Mouse (Mus musculus) heart, embryonic 10.5 days (tissue): ENCODE measurements around the gene Nat8f1. TPM values are rescaled to one million over a fixed set of nuclear protein-coding genes. Genes with fewer than 3 reads are reported as not detected.
A peak's percentile ranks its signal among the peaks of the same experiment; 100 is the strongest.
"Not testable (repeated sequence)": the region's sequence is repeated elsewhere in the genome, so short reads cannot be mapped to it uniquely, and the experiment has no call there.

Source experiments
- DNase-seq: peaks from one replicate; pipeline ENCODE4 v3.0.0-alpha.2; 2017; ENCODE audit warnings: low spot score
- H3K27ac ChIP-seq: fragments of 300-500 bp; sonication (generic); 2 replicates; pipeline ENCODE4 v1.5.1; 2016; ENCODE audit warnings: mild to moderate bottlenecking
- H3K27me3 ChIP-seq: fragments of 300-500 bp; sonication (generic); 2 replicates; pipeline ENCODE4 v1.6.1; 2016; ENCODE audit warnings: mild to moderate bottlenecking; ENCODE audit not compliant: poor library complexity, insufficient read depth, severe bottlenecking
- H3K36me3 ChIP-seq: fragments of 300-500 bp; sonication (generic); 2 replicates; pipeline ENCODE4 v1.6.1; 2016; ENCODE audit warnings: mild to moderate bottlenecking, moderate library complexity
- H3K4me1 ChIP-seq: fragments of 300-500 bp; sonication (generic); 2 replicates; pipeline ENCODE4 v1.6.1; 2016; ENCODE audit warnings: mild to moderate bottlenecking
- H3K4me3 ChIP-seq: fragments of 300-500 bp; sonication (generic); 2 replicates; pipeline ENCODE4 v1.5.1; 2016; ENCODE audit warnings: mild to moderate bottlenecking, moderate library complexity
- H3K9me3 ChIP-seq: fragments of 300-500 bp; sonication (generic); 2 replicates; pipeline ENCODE4 v1.6.1; 2016; ENCODE audit warnings: mild to moderate bottlenecking, moderate library complexity
- WGBS: fragments of 180-500 bp; shearing (Covaris S2); methylation state at CpG from one replicate; pipeline ENCODE4 v1.1.7; 2016; 5-methylcytosine and 5-hydroxymethylcytosine counted together
- polyA plus RNA-seq: library from polyadenylated mRNA; unstranded; fragments of >200 nt; fragmentation: Nextera tagmentation; extraction: Ambion mirVana; gene quantifications from 2 replicates; pipeline ENCODE4 v1.2.1, GENCODE M21; 2016

Gene Nat8f1
- polyA plus RNA-seq: 4.3 and 5.8 TPM in 2 replicates

GRCm38 (mm10) chr6:85915539-85916513, at the start of gene Nat8f1:
TSS of gene Nat8f1 (minus strand) at chr6:85915687.
- Histone ChIP-seq H3K4me3 (peak within 1 kb of the TSS; percentile 74), H3K27ac (peak within 1 kb of the TSS; percentile 90), H3K4me1 (peaks cover 12% of the 10 kb centered on the region)
- not testable (repeated sequence) for H3K9me3 ChIP-seq, H3K27me3 ChIP-seq, H3K36me3 ChIP-seq
- peak; percentile 96 for DNase-seq
- WGBS: under 1% methylated on average over 61 of the region's 61 CpGs

DNA sequence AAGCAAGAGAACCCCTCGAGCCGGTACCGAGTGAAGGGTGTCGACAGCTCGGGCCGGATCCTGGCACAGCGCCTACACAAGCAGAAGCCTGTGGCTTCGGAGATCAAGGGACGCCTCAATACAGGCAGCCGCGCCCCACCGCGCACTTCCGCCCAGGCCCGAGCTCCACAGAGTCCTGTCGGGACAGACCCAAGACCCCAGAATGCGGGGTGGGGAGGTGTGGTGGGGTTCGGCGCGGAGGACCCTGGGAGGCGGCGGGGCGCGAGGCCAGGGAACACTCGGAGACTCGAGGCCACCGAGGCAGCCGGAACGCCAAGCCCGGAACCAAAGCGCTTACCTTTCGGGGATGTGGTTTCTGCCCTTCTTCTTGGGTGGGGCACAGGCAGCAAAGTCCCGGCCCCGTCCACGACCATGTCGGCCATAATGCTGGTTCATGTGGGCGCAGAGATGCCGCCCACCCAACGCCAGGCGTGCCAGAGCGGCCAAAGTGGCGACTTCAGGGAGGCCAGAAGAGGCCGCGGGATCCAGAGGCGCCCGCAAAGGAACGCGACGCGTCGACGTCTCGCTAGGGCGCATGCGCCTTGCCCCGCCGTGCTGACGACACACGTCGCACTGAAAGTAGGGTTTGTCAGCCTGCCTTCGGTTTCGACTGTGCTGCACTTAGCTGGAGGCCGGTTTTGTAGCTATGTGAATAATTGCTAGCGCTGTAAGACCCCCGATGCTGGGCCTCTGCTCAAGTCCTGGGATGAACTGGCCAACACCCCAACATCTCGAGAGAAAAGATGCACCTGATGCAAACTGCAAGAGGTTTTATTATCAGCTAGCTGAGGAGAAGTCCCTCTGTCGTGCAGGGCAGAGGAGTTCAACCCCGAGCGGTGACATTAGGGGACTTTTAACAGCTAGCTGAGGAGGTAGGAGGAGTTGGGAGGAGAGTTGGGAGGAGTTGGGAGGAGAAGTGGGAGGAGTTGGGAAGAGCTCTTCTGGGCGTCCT, 45.9 kb upstream of the Nat8f1 start, which contains the start of gene Dusp11:
Gene Dusp11 (minus strand): TSS at position 567 of the 991 bp plus-strand sequence.
- H3K4me1 ChIP-seq: peaks cover 5% of the 10 kb centered on the region
- peak within 1 kb of the TSS; percentile 98 for H3K27ac ChIP-seq
- H3K36me3 ChIP-seq: peaks cover 22% of the 10 kb centered on the region
- no peaks in the 10 kb centered on the region for H3K27me3 ChIP-seq
- WGBS: under 1% methylated on average over 70 of the region's 70 CpGs
- H3K9me3 ChIP-seq: no peaks in the 10 kb centered on the region
- peak within 1 kb of the TSS; percentile 96 for H3K4me3 ChIP-seq
- DNase-seq: peak; percentile 96

GRCm38 (mm10) chr6:85957581-85957980, 42.1 kb upstream of the Nat8f1 start:
- WGBS: 85% methylated on average over 3 of the region's 3 CpGs
- peaks cover 5% of the 10 kb centered on the region for H3K4me1 ChIP-seq
- no peaks in the 10 kb centered on the region for H3K9me3 ChIP-seq
- H3K27me3 ChIP-seq: no peaks in the 10 kb centered on the region
- H3K36me3 ChIP-seq: peaks cover 58% of the 10 kb centered on the region
- H3K4me3 ChIP-seq: no peak overlapping the region
- DNase-seq: no peak
- H3K27ac ChIP-seq: no peak overlapping the region

- H3K27me3 ChIP-seq: no peaks in the 10 kb centered on the region
- no peaks in the 10 kb centered on the region for H3K9me3 ChIP-seq
- no peak overlapping the region for H3K4me3 ChIP-seq
- no peak for DNase-seq
- 90% methylated on average over 6 of the region's 6 CpGs for WGBS
- no peak overlapping the region for H3K27ac ChIP-seq
- H3K4me1 ChIP-seq: no peaks in the 10 kb centered on the region
- H3K36me3 ChIP-seq: peaks cover 95% of the 10 kb centered on the region
Measured at GRCm38 (mm10) chr6:85948549-85948948, 33.1 kb upstream of the Nat8f1 start.

GRCm38 (mm10) chr6:85942469-85942868, 27.0 kb upstream of the Nat8f1 start:
- H3K36me3 ChIP-seq: peaks cover 58% of the 10 kb centered on the region
- no peak overlapping the region for H3K4me3 ChIP-seq
- WGBS: 92% methylated on average over 3 of the region's 3 CpGs
- H3K27ac ChIP-seq: no peak overlapping the region
- DNase-seq: no peak
- H3K9me3 ChIP-seq: no peaks in the 10 kb centered on the region
- no peaks in the 10 kb centered on the region for H3K27me3 ChIP-seq
- no peaks in the 10 kb centered on the region for H3K4me1 ChIP-seq

GRCm38 (mm10) chr6:85938701-85939100, 23.2 kb upstream of the Nat8f1 start:
- Histone ChIP-seq H3K27me3 (no peaks in the 10 kb centered on the region), H3K4me3 (no peak overlapping the region), H3K4me1 (peaks cover 6% of the 10 kb centered on the region; the same call in 1 of the 2 replicates), H3K36me3 (peaks cover 21% of the 10 kb centered on the region), H3K9me3 (no peaks in the 10 kb centered on the region), H3K27ac (no peak overlapping the region)
- DNase-seq: no peak
- 54% methylated on average over 10 of the region's 10 CpGs for WGBS

- peak; percentile 90 for DNase-seq
Measured at GRCm38 (mm10) chr6:85936508-85937465, 21.3 kb upstream of the Nat8f1 start.

DNA sequence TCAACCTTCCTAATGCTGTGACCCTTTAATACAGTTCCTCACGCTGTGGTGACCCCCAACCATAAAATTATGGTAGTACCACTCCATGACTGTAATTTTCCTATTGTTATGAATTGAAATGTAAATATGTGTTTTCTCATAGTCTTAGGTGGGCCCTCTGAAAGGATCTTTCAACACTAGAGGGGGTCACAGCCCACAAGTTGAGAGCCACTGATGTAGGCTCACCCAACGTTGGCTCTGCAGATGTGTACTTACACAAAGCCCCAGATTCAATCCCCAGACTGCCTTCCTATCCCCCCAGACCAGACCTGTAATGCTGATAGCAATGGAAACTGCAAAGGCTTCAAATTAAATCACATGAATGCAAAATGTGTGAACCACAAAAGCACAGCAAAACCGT, 20.2 kb upstream of the Nat8f1 start:
- H3K4me3 ChIP-seq: no peak overlapping the region
- H3K36me3 ChIP-seq: 0 out of 2 replicates have a peak, but pooled peaks cover 1% of the 10 kb centered on the region
- 70% methylated on average over 3 of the region's 3 CpGs for WGBS
- peaks cover 6% of the 10 kb centered on the region; the same call in 1 of the 2 replicates for H3K4me1 ChIP-seq
- no peaks in the 10 kb centered on the region for H3K27me3 ChIP-seq
- H3K27ac ChIP-seq: no peak overlapping the region
- no peak for DNase-seq
- no peaks in the 10 kb centered on the region for H3K9me3 ChIP-seq

More at GRCm38 (mm10) chr6:85936508-85937465, 21.3 kb upstream of the Nat8f1 start:
- Histone ChIP-seq H3K4me3 (peak overlapping the region; percentile 61), H3K27ac (peak overlapping the region; percentile 87)
- not testable (repeated sequence) for H3K4me1 ChIP-seq, H3K9me3 ChIP-seq, H3K27me3 ChIP-seq, H3K36me3 ChIP-seq
- WGBS: 1% methylated on average over 50 of the region's 50 CpGs

DNA sequence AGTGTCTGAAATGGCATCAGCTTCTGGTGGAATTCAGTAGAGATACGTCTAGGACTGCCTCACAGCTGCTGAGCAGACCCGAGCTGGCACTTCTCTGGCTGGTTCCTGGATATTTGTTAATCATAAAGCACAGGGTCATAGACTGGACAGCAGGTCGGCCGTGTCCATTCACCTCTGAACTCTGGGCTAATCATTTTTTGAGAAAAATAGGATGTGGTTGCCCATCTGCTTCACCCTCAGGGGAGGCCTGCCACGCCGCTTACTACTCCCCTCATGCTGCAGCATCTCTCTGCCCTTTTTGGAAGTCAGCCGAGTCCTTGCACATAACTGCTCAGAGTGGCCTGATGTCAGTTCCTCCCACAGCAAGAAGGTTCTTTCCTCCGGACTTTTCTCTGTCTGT, 18.6 kb upstream of the Nat8f1 start:
- H3K9me3 ChIP-seq: no peaks in the 10 kb centered on the region
- no peak overlapping the region for H3K4me3 ChIP-seq
- peaks cover 17% of the 10 kb centered on the region for H3K36me3 ChIP-seq
- peaks cover 6% of the 10 kb centered on the region; the same call in 1 of the 2 replicates for H3K4me1 ChIP-seq
- 81% methylated on average over 8 of the region's 8 CpGs for WGBS
- no peaks in the 10 kb centered on the region for H3K27me3 ChIP-seq
- H3K27ac ChIP-seq: no peak overlapping the region
- DNase-seq: no peak

GRCm38 (mm10) chr6:85929312-85929711, 13.8 kb upstream of the Nat8f1 start:
- DNase-seq: no peak
- no peaks in the 10 kb centered on the region for H3K4me1 ChIP-seq
- no peak overlapping the region for H3K27ac ChIP-seq
- 71% methylated on average over 1 of the region's 1 CpGs for WGBS
- H3K27me3 ChIP-seq: no peaks in the 10 kb centered on the region
- peaks cover 56% of the 10 kb centered on the region for H3K36me3 ChIP-seq
- no peak overlapping the region for H3K4me3 ChIP-seq
- H3K9me3 ChIP-seq: no peaks in the 10 kb centered on the region

DNA sequence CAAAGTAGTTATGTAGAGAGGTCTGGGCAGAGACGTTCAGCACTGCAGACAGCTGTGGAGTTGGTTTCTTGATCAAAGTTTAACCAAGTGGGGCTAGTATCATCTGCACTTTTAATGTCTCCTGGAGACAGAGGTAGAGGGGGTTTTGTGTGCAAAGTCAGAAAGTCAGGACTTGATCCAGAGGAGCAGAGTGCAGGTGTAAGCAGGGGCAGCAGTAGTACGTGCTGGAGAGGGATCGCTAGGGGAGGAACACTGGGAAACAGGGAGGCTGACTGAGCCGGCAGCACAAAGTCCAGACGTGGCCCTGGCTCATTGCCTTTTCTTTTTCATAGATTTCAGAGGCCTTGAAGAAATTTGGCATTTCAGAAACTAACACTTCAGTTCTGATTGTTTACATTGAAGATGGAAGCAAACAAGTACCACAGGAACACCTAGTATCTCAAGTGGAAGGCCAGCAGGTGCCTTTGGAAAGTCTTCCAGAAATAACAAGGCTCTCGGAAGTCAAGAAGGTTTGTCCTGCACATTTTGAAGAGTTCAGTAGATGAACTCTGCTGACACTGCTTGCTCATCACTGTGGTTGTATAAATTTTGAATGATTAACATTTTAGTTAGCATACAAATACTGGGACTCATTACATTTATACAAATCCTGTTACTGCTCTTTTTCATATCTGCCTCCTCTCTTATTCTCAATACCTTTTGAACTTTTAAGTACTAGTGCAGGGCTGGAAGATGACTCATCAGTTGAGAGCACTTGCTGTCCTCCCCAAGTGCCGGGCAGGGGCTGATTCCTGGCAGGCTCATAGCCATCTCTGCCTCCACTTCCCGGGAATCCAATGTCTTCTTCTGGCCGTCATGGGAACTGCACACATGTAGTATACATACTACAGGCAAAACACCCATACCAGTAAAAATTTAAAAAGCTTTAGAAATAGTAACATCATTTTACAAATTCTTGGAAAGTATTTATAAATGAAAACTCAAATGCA, 12.3 kb upstream of the Nat8f1 start:
- no peaks in the 10 kb centered on the region for H3K27me3 ChIP-seq
- no peak overlapping the region for H3K27ac ChIP-seq
- H3K4me1 ChIP-seq: no peaks in the 10 kb centered on the region
- DNase-seq: no peak
- 82% methylated on average over 9 of the region's 9 CpGs for WGBS
- H3K4me3 ChIP-seq: no peak overlapping the region
- H3K9me3 ChIP-seq: no peaks in the 10 kb centered on the region
- H3K36me3 ChIP-seq: peaks cover 69% of the 10 kb centered on the region
